Mouse (Mus musculus) limb, embryonic 13.5 days (tissue): Measurements from ENCODE around the gene Ston2. TPM values are rescaled to one million over a fixed set of nuclear protein-coding genes. Genes with fewer than 3 reads are reported as not detected.

Experiments
- ATAC-seq: fragments of 200-750 bp; cut with Nextera tagmentation; 2 replicates; pipeline ENCODE4 v1.8.0; 2017; ENCODE audit warnings: low read depth, moderate number of reproducible peaks, moderate TSS enrichment; ENCODE audit not compliant: low FRiP score
- H3K27ac ChIP-seq: fragments of 300-500 bp; sonication (generic); 2 replicates; pipeline ENCODE4 v1.5.1; 2015; ENCODE audit warnings: inconsistent platforms, mild to moderate bottlenecking, moderate library complexity
- H3K27me3 ChIP-seq: fragments of 300-500 bp; sonication (generic); 2 replicates; pipeline ENCODE4 v1.6.1; 2015; ENCODE audit warnings: mild to moderate bottlenecking, inconsistent platforms
- H3K36me3 ChIP-seq: fragments of 300-500 bp; sonication (generic); 2 replicates; pipeline ENCODE4 v1.6.1; 2015; ENCODE audit warnings: inconsistent platforms, mild to moderate bottlenecking, moderate library complexity
- H3K4me1 ChIP-seq: fragments of 300-500 bp; sonication (generic); 2 replicates; pipeline ENCODE4 v1.6.1; 2015; ENCODE audit warnings: inconsistent platforms
- H3K4me2 ChIP-seq: fragments of 300-500 bp; sonication (generic); replicated peaks from 2 replicates; pipeline ENCODE4 v1.6.1; 2015; ENCODE audit warnings: inconsistent platforms, mild to moderate bottlenecking, moderate library complexity
- H3K4me3 ChIP-seq: fragments of 300-500 bp; sonication (generic); 2 replicates; pipeline ENCODE4 v1.5.1; 2015; ENCODE audit warnings: moderate library complexity, mild to moderate bottlenecking, inconsistent platforms
- H3K9ac ChIP-seq: fragments of 300-500 bp; sonication (generic); 2 replicates; pipeline ENCODE4 v1.6.1; 2015; ENCODE audit warnings: mild to moderate bottlenecking, inconsistent platforms
- H3K9me3 ChIP-seq: fragments of 300-500 bp; sonication (generic); 2 replicates; pipeline ENCODE4 v1.6.1; 2016; ENCODE audit warnings: inconsistent platforms
- WGBS: fragments of 180-500 bp; shearing (Covaris S2); methylation state at CpG from one replicate; pipeline ENCODE4 v1.1.7; 2015; 5-methylcytosine and 5-hydroxymethylcytosine counted together
- polyA plus RNA-seq: library from polyadenylated mRNA; unstranded; fragments of >200 nt; fragmentation: Nextera tagmentation; extraction: Ambion mirVana; gene quantifications from 2 replicates; pipeline ENCODE4 v1.2.1, GENCODE M21; 2015

The Ston2 gene
- polyA plus RNA-seq, 1 experiment from 2014 or later = 7.4 TPM

GRCm38 (mm10) chr12:91786355-91786754, 1.8 kb downstream of the Ston2 start:
- no peaks in the 10 kb centered on the region for H3K27me3 ChIP-seq
- peaks cover 17% of the 10 kb centered on the region for H3K4me1 ChIP-seq
- ATAC-seq = peak; percentile 86
- no peaks in the 10 kb centered on the region for H3K9me3 ChIP-seq
- H3K36me3 ChIP-seq = no peaks in the 10 kb centered on the region
- H3K4me2 ChIP-seq = no peak overlapping the region; the same call in 1 of the 2 replicates
- no peak overlapping the region for H3K9ac ChIP-seq
- peak overlapping the region; percentile 48; the same call in 1 of the 2 replicates for H3K27ac ChIP-seq
- H3K4me3 ChIP-seq = no peak overlapping the region
- 19% methylated on average over 10 of the region's 10 CpGs for WGBS

- Histone ChIP-seq H3K4me2 (no peak overlapping the region), H3K27me3 (peaks cover 27% of the 10 kb centered on the region), H3K4me1 (peaks cover 14% of the 10 kb centered on the region), H3K4me3 (no peak overlapping the region), H3K9ac (no peak overlapping the region), H3K36me3 (no peaks in the 10 kb centered on the region), H3K9me3 (no peaks in the 10 kb centered on the region), H3K27ac (no peak overlapping the region)
- no peak for ATAC-seq
- 87% methylated on average over 5 of the region's 5 CpGs for WGBS
Observed at GRCm38 (mm10) chr12:91781432-91781831, 6.8 kb downstream of the Ston2 start.

- 79% methylated on average over 3 of the region's 3 CpGs for WGBS
- H3K27ac ChIP-seq = no peak overlapping the region
- H3K36me3 ChIP-seq = no peaks in the 10 kb centered on the region
- no peaks in the 10 kb centered on the region for H3K9me3 ChIP-seq
- peaks cover 5% of the 10 kb centered on the region; the same call in 1 of the 2 replicates for H3K4me1 ChIP-seq
- H3K4me3 ChIP-seq = no peak overlapping the region
- no peak for ATAC-seq
- no peak overlapping the region for H3K4me2 ChIP-seq
- peaks cover 27% of the 10 kb centered on the region for H3K27me3 ChIP-seq
- H3K9ac ChIP-seq = no peak overlapping the region
Observed at GRCm38 (mm10) chr12:91780531-91780930, 7.7 kb downstream of the Ston2 start.

- peak; percentile 89 for ATAC-seq
- H3K4me1 ChIP-seq = peaks cover 2% of the 10 kb centered on the region; the same call in 1 of the 2 replicates
- H3K27me3 ChIP-seq = peaks cover 27% of the 10 kb centered on the region
- H3K9me3 ChIP-seq = no peaks in the 10 kb centered on the region
- H3K36me3 ChIP-seq = no peaks in the 10 kb centered on the region
- peak overlapping the region; percentile 69 for H3K9ac ChIP-seq
- peak overlapping the region; percentile 71 for H3K4me3 ChIP-seq
- peak overlapping the region; percentile 97 for H3K4me2 ChIP-seq
- 1% methylated on average over 32 of the region's 35 CpGs for WGBS
- H3K27ac ChIP-seq = no peak overlapping the region
Observed at GRCm38 (mm10) chr12:91779004-91779365, 9.2 kb downstream of the Ston2 start.

GRCm38 (mm10) chr12:91778211-91779003, 9.8 kb downstream of the Ston2 start:
- peaks cover 2% of the 10 kb centered on the region; the same call in 1 of the 2 replicates for H3K4me1 ChIP-seq
- peak overlapping the region; percentile 97 for H3K4me2 ChIP-seq
- H3K4me3 ChIP-seq = peak overlapping the region; percentile 71
- peaks cover 27% of the 10 kb centered on the region for H3K27me3 ChIP-seq
- no peaks in the 10 kb centered on the region for H3K36me3 ChIP-seq
- peak overlapping the region; percentile 69 for H3K9ac ChIP-seq
- H3K9me3 ChIP-seq = no peaks in the 10 kb centered on the region
- no peak overlapping the region for H3K27ac ChIP-seq
- peak; percentile 76 for ATAC-seq
- 1% methylated on average over 50 of the region's 51 CpGs for WGBS

DNA sequence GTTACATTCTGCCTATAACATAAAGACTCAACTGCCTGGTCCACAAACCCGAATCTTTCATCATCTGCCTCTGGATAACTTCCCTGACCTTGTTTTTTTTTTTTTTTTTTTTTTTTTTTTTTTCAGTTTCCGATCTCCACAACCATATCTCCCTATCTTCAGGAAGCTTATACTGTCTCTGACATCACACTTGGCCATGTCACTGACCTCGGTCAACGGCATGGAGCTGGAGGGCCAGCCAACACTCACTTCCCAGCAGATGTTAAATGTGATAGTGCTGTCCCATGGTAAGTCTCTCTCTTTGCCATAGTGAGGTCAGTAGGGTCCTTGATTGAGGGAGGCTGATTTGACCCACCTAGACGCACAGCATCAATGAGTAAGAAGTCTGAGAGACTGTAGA, 11.8 kb downstream of the Ston2 start:
- Histone ChIP-seq H3K4me1 (peaks cover 2% of the 10 kb centered on the region; the same call in 1 of the 2 replicates), H3K4me3 (no peak overlapping the region), H3K36me3 (no peaks in the 10 kb centered on the region), H3K27me3 (peaks cover 27% of the 10 kb centered on the region), H3K9ac (no peak overlapping the region), H3K4me2 (no peak overlapping the region), H3K27ac (no peak overlapping the region), H3K9me3 (no peaks in the 10 kb centered on the region)
- WGBS = 79% methylated on average over 5 of the region's 5 CpGs
- ATAC-seq = no peak

GRCm38 (mm10) chr12:91774811-91775284, 13.3 kb downstream of the Ston2 start:
- WGBS = 57% methylated on average over 8 of the region's 8 CpGs
- no peak overlapping the region for H3K9ac ChIP-seq
- peaks cover 2% of the 10 kb centered on the region; the same call in 1 of the 2 replicates for H3K4me1 ChIP-seq
- no peaks in the 10 kb centered on the region for H3K36me3 ChIP-seq
- no peak overlapping the region for H3K4me3 ChIP-seq
- no peaks in the 10 kb centered on the region for H3K9me3 ChIP-seq
- no peak overlapping the region for H3K27ac ChIP-seq
- no peak overlapping the region for H3K4me2 ChIP-seq
- no peak for ATAC-seq
- peaks cover 24% of the 10 kb centered on the region for H3K27me3 ChIP-seq

DNA sequence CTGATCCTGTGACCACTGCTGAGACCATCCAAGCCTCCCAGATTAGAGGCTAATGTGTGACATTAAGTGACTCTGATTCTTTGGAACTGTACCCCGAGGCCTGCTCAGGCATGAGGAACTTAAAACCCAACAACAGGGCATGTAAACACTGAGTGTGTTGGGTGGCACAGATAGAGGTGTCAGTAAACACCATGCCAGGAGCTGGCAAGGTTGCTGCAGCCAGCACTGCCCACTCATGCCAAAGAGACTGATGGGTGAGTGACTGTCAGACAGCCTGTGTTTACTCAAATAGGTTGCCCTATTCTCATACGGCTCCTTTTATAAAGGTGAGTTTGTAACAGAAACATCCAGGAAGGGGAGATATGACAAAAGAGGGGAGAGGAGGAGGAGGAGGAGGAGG, 19.3 kb downstream of the Ston2 start:
- ATAC-seq = no peak
- no peaks in the 10 kb centered on the region for H3K36me3 ChIP-seq
- no peak overlapping the region for H3K4me3 ChIP-seq
- H3K4me1 ChIP-seq = peaks cover 16% of the 10 kb centered on the region
- H3K27me3 ChIP-seq = no peaks in the 10 kb centered on the region
- H3K9ac ChIP-seq = no peak overlapping the region
- WGBS = 68% methylated on average over 2 of the region's 2 CpGs
- no peak overlapping the region for H3K4me2 ChIP-seq
- no peaks in the 10 kb centered on the region for H3K9me3 ChIP-seq
- H3K27ac ChIP-seq = no peak overlapping the region

DNA sequence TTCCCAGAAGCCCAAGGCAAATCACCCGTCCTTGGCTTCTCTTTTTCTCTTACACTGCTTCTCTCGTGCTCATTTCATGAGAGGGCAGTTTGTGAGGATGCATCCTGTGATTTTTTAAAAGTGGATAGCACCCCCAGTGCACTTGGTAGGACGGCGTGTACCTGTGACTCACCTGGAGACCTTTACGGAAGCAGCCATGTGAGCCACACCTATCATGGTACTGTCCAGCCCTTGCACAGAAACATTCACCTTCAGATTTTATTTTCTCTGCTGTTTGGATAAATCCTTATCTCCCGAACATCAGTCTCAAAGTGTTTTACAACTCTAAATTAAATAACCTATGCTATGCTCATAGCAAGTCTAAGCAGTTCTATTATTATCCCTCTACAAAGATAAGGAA, 20.0 kb downstream of the Ston2 start:
- no peaks in the 10 kb centered on the region for H3K27me3 ChIP-seq
- H3K9ac ChIP-seq = no peak overlapping the region
- whole genome bisulfite sequencing = 85% methylated on average over 6 of the region's 6 CpGs
- ATAC-seq = no peak
- H3K4me1 ChIP-seq = peaks cover 17% of the 10 kb centered on the region
- no peak overlapping the region for H3K4me3 ChIP-seq
- H3K27ac ChIP-seq = no peak overlapping the region
- H3K4me2 ChIP-seq = no peak overlapping the region
- H3K9me3 ChIP-seq = no peaks in the 10 kb centered on the region
- no peaks in the 10 kb centered on the region for H3K36me3 ChIP-seq

- no peaks in the 10 kb centered on the region for H3K36me3 ChIP-seq
- no peaks in the 10 kb centered on the region for H3K27me3 ChIP-seq
- ATAC-seq = peak; percentile 39
- H3K4me1 ChIP-seq = peaks cover 17% of the 10 kb centered on the region
- H3K9ac ChIP-seq = no peak overlapping the region
- no peaks in the 10 kb centered on the region for H3K9me3 ChIP-seq
- 65% methylated on average over 14 of the region's 14 CpGs for WGBS
- H3K4me3 ChIP-seq = no peak overlapping the region
- H3K4me2 ChIP-seq = no peak overlapping the region
- no peak overlapping the region for H3K27ac ChIP-seq
Observed at GRCm38 (mm10) chr12:91766338-91767107, 21.7 kb downstream of the Ston2 start.

DNA sequence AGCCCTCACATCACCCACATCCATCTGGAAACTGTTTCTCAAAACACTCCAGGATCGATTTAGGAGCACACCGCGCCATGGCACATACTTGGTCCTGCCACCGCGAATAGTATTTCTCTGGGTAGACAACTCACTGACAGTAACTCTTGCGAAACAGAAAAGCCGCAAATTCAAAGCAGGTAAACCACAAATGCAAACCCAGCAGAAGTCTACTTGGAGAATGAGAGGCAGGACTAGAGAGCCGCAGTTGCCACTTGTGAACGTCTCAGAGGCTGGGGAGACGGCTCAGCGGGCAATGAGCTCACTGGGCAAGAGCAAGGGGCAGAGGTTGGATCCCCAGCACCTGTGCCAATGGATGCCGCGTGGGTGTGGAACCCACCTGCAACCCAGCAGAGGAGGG, 22.7 kb downstream of the Ston2 start:
- WGBS = 54% methylated on average over 13 of the region's 13 CpGs
- no peak for ATAC-seq

DNA sequence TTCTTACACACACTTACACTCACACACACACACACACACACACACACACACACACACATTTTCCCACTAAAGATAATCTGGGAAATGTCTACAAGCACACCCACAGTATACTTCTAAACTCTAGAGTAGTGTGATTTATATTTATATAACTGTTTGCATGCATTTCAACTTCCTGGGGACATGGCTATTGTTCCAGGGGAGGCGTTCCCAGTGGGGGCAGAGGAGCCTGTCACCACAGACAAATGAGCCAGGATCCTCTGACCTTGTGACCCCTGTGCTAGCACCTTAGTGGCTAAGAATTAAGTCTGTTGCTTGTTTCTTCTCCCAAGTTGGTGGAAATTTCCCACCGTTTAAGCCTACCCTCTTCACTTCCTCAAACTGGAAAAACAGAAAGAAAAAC, 23.1 kb downstream of the Ston2 start:
- ATAC-seq = no peak
- no peaks in the 10 kb centered on the region for H3K9me3 ChIP-seq
- no peaks in the 10 kb centered on the region for H3K27me3 ChIP-seq
- H3K4me2 ChIP-seq = no peak overlapping the region
- no peak overlapping the region for H3K27ac ChIP-seq
- H3K4me1 ChIP-seq = peaks cover 17% of the 10 kb centered on the region
- no peaks in the 10 kb centered on the region for H3K36me3 ChIP-seq
- H3K4me3 ChIP-seq = no peak overlapping the region
- no peak overlapping the region for H3K9ac ChIP-seq
- WGBS = 14% methylated on average over 2 of the region's 2 CpGs

More for the DNA sequence above, 22.7 kb downstream of the Ston2 start:
- Histone ChIP-seq H3K4me1 (peaks cover 17% of the 10 kb centered on the region), H3K9me3 (no peaks in the 10 kb centered on the region), H3K9ac (no peak overlapping the region), H3K36me3 (no peaks in the 10 kb centered on the region), H3K4me3 (no peak overlapping the region), H3K27ac (no peak overlapping the region), H3K4me2 (no peak overlapping the region), H3K27me3 (no peaks in the 10 kb centered on the region)
